Comparison of ENCODE assay signal across 16 mouse cellular contexts in genomic region chr6:117426363-117426762, GRCm38 (mm10).
"Had no signal": no experiment of that assay in that cellular context is flagged by ENCODE, and none has a peak within 500 bp of the region (broad histone marks: within the 10 kb centered on the region; RNA-seq: fewer than 3 reads in every experiment).

No protein-coding gene starts in this region.

- H3K4me3 ChIP-seq: lung, embryonic 15.5 days; midbrain, embryonic 13.5 days; midbrain, embryonic 15.5 days; neural tube, embryonic 12.5 days; stomach, embryonic 15.5 days had no signal

- DNase-seq: liver, postnatal 0 days; lung, adult 2 months; lung, postnatal 14 days; lung, postnatal 36 days; right cerebral cortex, postnatal 14 days; thymus, adult 2 months; thymus, postnatal 25 days; thymus, postnatal 4 days had no signal

- ATAC-seq: liver, postnatal 0 days; lung, postnatal 0 days; midbrain, embryonic 13.5 days; midbrain, embryonic 15.5 days had no signal

- H3K4me2 ChIP-seq: lung, embryonic 15.5 days; midbrain, embryonic 13.5 days; midbrain, embryonic 15.5 days; neural tube, embryonic 12.5 days; stomach, embryonic 15.5 days had no signal

- H3K27me3 ChIP-seq: lung, embryonic 15.5 days; midbrain, embryonic 13.5 days; midbrain, embryonic 15.5 days; neural tube, embryonic 12.5 days; stomach, embryonic 15.5 days had no signal

- H3K9ac ChIP-seq: liver, postnatal 0 days; lung, embryonic 15.5 days; midbrain, embryonic 13.5 days; midbrain, embryonic 15.5 days; neural tube, embryonic 12.5 days; stomach, embryonic 15.5 days had no signal

- H3K36me3 ChIP-seq: lung, embryonic 15.5 days; midbrain, embryonic 13.5 days; midbrain, embryonic 15.5 days; neural tube, embryonic 12.5 days; stomach, embryonic 15.5 days had no signal

- H3K27ac ChIP-seq: lung, embryonic 15.5 days; macrophage; midbrain, embryonic 13.5 days; midbrain, embryonic 15.5 days; neural tube, embryonic 12.5 days; stomach, embryonic 15.5 days; stomach, postnatal 0 days had no signal

- H3K9me3 ChIP-seq: lung, embryonic 15.5 days; midbrain, embryonic 13.5 days; midbrain, embryonic 15.5 days; neural tube, embryonic 12.5 days; stomach, embryonic 15.5 days had no signal
